Mouse (Mus musculus): ENCODE data around the gene Plekhs1.
A peak's percentile ranks its signal among the peaks of the same experiment; 100 is the strongest.

Plekhs1 gene

DNA sequence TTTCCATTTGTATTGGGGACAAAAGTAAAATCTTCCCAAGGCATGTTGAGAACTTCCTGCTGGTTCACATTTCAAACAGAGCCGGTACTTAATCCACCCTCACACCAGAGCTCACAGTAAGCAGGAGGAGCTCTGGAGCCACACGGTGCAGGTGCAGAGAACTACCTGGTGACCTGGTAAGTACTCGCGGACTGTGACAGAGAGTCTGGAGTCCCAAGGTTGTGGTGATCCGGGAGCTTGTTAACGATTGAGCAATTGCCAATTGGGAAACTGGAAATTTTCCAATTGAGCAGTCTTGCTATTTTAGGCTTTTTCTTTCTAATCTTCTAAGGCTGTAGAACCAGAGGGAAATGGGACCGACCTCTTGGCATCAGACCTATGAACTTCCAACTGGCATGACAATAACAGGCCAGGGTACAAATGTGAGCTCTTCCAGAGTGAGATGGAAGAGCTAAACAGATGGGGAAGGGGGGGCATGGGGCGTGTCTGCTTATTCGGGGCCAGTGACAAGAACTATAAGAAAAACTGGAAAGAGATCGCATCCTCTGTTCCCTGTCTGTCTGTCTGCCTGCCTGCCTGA lies at the start of gene Plekhs1:
Plekhs1 (plus strand) TSS at position 119 of the 580 bp plus-strand sequence.
- no peak for DNase-seq

DNA sequence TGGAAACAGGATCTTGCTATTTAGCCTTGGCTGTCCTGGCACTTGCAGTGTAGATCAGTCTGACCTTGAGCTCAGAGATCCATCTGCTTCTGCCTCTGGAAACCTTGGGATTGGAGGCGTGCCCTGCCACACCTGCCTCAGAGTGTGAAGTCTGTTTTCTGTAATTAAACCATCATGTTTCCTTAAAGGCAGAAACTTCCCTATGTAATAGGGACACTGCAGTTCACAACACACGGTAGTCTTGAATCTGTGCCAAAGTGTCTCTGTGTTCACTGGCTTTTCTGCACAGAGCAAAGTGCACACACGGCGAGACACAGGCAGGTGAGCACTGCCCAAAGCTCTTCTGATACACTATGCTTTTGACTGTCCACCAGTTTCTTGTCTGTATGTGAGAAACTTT lies 43.0 kb upstream of the Plekhs1 start:
- no peak for DNase-seq

DNA sequence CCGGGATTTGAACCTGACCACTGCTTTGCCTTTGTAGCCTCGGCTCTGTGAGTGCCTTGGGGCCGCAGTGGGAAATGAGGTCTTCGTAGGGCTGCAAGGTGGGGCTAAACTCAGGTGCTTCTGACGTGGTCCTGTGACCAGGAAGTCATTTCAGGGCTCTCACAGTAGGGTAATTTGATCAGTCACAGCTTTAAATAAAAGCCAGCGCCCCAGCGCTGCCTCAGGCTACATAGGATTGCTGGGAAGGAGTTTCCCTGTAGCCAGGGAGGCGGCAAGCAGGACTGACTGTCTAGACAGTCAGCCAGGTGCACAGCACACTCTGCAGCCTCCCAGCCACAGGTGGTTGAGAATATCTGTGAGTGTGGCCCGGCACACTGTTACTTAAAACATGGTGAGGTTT lies 42.0 kb upstream of the Plekhs1 start:
- no peak for DNase-seq

DNA sequence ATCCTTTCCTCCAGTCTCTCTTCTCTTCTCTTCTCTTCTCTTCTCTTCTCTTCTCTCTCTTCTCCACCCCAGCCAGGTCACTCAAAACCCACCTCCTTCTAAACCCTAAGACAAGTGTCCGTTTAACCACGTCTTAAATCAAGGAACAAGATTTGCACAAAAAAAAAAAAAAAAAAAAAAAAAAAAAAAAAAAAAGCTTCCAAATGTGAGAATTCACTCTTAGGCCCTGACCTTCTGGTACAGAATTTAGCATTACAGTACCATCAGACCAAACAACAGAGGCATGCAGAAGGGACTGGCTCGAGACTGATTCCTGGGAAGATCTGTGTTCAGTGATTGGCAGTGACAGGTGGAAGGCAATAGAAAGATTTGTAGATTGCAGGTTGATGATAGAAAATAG lies 41.1 kb upstream of the Plekhs1 start:
- DNase-seq = no peak

DNA sequence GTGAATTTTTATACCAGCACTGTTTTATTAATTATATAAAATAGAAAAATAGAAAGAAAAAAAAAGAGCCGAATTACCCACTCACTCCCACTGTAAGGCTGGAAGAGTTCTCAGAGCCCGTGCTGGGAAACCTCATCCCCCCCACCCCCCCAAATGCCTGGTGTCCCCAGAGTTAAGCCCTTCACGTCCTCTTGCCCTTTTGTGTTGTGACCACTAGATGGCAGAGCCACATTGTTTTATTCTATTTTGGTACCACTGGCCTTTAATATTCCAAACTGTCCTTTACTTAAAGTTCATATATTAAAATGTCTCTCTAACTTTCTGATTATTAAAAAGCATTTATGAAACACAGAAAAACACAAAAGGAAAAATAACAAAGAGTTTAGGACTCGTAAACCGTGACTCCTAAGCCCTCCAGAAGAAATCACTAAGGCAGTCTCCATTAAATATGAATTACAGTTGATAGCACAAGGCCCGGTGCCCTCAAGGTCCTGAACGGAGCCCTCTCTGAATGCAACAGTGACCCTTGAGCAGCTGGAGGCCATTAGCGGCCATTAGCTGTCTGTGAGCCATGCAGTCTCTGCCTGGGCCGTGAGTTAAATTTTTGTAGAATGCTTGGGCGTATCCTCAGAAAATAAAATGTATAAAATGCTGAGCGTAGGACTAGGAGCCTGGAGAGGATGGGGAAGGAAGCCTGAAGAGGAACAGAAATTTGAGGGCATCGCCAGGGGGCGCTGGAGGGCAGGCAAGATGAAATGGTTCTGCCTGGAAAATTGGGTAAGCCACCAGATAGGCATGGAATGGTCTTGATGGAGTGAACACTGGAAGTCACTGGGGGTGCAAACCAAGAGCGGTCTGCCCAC lies 38.7 kb upstream of the Plekhs1 start:
- peak; percentile 95 to 96 for DNase-seq

DNA sequence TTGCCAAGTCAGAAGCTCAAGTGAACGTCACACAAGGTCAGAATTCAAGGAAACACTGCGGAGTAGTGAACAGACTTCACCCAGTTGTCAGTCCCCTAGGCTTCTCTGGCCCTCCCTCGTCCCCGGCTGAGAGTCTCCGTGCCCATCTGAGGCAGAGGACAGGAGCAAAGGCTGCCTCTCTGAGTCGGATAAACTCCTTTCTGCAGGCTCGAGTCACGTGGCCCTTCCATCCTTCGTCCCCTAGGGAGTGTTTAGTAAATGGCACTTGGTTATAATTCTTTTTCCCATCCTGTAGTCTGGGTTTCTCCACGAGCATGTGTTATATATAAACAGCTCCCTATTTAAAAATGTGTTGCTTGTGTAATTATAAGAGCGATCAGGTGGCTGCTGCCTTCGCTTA lies 38.1 kb upstream of the Plekhs1 start:
- DNase-seq = peak; percentile 39 to 60

DNA sequence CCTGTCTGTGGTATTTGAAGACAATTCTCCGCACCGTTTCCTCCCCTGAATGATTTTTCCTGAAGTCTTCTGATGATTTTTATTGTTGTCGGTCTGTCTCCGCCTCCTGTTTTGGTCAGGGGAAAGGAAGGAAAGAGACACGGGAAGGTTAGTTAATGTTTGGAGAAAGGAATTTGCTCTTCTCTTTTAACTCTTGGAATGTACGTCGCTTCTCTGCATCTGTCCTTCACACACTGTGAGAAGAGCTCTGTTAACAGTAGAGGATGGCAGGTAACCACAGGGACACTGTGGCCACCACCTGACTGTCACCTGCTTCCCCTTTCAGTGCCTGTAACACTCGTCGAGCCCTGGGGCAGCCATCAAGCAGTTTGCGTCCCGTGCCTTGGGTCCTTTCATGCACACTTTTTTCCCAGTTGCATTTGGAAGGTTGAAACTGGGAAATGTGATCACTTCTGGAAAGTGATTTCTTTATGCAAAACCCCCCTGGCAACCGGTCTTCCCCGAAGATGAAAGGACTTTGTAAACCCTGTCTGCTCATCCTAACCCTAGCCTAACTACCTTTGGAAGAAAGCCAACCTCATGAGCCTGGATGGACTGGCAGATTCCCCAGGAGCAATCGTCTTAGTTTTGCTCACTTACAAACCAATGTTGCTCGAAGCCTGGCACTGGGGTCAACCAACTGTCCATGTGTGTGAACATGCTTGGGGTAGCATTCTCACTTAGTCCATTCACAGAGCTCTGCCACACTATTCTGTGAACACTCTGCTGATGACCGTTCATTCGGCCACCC lies 36.6 kb upstream of the Plekhs1 start:
- no peak for DNase-seq

DNA sequence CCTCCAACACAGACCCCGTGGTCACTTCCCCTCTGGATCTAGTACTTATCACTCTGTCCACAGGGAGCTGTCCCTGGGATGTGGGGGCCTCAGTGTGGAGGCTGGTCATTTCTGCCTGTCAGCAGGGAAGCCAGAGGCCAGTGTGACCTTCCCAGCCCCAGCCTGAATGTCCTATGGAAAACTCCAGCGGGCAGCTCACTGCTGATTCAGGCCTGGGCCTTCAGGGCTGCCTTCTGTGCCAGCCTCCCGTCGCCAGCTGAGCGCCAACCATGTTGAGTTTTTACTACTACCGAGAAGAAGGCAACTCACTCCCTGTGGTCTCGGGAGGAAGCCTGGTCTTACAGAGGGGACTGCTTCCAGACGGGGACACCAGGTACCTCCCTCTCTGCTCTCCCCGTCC lies 35.9 kb upstream of the Plekhs1 start:
- DNase-seq = peak; percentile 22 to 49

DNA sequence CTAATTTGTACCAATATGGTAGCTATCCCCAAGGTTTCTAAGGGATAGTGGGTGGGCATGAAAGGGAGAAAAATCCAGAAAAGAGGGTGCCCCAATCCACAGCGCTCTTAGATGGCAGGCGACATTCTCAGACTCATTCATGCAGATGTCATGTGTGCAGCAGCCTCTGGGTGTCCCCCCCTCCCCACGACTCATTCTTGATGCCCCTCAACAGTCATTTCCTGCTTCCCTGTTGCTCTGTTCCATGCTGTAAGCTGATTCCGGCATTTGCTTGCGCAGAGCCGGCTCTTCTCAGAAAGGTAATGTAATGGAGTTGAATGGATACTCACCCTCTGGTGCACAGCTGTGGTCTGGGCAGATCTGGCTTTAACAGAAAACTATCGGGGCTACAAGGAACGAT lies 31.1 kb upstream of the Plekhs1 start:
- peak; percentile 22 to 45 for DNase-seq

DNA sequence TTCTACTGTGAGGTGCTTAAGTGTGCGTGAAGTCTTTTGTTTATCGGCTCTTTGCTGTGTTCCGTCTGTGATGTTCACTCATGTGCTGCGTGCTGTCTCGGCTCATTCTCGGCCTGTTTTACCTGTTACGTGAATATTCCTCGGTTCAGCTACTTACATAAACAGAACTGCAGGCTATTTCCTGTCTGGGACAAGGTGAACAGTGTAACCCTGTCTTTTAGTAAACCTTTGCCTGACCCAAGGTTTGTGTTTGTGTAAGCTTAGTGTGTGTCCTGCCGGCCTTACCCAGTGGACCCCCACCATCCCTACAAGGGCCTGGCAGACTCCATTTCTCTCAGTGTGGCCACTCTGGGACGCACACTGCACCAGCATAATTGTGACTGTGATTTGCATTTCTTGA lies 28.7 kb upstream of the Plekhs1 start:
- no peak for DNase-seq

DNA sequence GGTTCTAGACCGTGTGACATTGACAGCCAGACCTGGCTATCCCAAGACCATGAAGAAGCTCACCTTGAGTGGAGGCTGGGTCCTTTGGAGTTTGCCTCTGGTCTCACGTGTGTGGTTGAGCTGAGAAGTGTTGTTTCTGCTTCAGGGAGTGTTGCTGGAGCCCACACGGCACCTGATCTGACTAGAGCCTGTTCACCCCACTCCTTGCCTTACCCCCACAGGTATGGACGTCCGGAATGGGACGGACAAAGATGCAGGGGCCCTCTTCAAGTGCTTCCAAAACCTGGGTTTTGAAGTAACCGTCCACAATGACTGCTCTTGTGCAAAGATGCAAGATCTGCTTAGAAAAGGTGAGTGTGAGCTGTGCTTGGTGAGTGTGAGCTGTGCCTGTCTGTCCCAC lies 27.9 kb upstream of the Plekhs1 start:
- DNase-seq = no peak

DNA sequence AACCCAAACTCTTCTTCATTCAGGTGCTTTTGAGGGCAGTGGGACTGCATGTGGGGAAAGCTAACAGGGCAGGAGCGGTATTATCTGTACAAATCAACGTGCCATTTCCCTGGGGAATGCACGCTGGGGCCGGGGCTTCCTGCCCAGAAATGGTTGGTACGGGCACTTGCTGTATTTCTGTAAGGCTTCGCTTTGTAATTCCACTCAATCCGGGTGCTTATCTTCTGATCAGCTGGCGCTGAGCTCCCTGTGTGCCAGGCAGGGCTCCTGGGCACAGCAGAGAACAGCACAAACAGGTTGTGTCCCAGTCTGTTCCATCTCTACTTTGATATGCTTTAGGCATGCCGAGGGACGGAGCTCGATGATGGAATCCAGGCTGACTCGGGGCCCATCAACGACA lies 25.1 kb upstream of the Plekhs1 start:
- DNase-seq = no peak

DNA sequence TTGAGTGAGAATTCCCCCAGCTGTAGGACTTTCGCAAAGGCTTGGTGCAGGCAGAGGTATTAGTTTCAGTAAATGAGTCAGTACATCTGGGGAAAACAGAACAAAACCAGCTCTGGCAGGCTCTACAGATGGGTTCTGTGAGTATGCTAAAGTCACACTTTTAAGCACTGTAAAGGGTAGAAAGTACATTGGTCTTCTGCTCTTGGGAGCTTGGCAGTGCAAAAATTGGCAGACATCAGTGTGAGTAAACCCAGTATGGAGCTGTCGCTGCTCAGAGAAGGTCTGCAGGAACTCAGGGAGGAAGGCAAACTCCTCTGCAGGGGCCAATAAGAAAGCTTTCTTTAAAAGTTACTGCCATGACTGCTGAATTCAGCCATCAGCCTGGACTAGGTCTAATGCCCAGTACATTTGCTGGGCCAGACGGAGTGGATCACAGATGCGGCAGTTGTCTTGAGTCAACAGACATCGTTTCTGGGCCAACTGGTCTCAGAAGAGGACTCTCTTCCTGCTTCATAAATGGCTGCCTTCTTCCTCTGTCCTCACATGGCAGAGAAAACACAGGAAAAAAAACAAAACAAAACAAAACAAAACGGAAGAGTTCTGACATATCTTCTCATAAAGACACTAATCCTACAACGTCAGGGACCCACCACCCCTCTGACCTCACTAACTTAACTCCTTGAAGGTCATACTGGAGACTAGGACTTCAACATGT lies 22.9 kb upstream of the Plekhs1 start:
- peak; percentile 62 to 72 for DNase-seq

DNA sequence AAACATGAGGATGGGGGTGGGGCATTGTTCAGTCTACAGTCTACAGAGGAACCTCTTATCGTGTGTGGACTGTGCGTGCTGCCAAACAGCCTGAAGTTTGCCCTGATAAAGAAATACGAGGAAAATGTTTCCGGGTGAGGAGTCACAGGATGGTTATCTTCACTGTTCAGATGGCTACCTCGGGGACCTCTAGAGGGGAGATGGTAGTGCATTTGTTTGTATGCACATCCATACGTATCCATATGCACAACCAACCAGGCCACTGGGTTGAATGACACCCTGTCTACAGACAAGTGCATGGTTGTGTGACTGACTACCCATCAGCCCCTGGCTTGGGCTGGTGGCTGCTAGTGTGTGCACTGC lies 22.4 kb upstream of the Plekhs1 start:
- DNase-seq = peak in 1 of 2 experiments; percentile 31

DNA sequence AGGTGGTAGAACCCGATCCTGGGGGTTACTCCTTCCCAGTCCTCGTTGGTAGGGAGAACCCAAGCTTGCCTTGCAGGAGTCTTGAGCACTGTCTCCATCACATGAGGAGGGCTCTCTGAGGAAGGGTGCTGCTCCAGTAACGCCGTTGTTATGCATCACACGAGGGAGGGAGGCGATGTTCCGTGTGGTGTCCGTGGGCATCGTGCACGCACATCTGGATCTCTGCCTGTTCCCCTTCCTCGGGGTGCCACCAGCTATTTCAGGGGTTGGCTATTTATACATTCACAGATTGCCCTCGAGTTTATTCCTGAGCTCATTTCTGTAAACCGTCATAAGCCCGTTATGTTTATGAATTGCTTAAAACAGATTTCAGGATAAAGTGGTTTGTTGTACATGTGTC lies 18.0 kb upstream of the Plekhs1 start:
- no peak for DNase-seq

DNA sequence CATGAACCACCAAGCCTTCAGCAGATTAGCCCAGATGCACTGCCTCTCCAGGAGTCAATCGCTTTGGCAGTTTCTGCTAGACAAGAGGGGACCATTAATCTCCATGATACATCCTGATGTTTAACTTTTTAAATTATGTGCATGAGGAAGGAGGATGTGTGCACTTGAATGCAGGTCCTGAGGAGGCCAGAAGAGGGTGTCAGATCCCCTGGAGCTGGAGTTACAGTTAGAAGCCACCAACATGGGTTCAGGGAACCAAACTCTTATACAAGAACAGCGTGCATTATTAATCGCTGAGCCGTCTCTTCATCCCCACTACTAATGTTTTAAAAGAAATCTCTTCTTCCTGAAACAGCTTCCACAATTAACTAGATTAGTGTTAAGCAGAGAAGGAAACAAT lies 12.7 kb upstream of the Plekhs1 start:
- DNase-seq = no peak

DNA sequence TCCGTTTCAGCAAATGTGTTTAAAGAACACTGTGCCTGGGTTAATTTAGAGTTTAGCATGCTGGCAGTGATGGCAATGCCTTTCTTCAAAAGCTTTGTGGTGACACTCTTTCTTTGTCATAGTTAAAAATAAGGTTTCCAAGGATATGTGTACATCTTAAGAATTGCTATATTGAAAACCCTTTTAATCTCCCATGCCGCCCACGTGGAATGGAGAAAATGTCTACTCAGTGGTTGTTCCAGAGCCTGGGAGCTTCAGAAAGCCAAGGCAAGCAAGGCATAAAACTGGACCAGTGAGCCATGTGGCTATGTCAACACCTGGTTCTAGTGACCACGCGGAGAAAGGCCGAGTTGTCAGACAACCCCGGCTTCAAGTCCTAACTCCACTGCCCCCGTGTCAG lies 11.9 kb upstream of the Plekhs1 start:
- no peak for DNase-seq

DNA sequence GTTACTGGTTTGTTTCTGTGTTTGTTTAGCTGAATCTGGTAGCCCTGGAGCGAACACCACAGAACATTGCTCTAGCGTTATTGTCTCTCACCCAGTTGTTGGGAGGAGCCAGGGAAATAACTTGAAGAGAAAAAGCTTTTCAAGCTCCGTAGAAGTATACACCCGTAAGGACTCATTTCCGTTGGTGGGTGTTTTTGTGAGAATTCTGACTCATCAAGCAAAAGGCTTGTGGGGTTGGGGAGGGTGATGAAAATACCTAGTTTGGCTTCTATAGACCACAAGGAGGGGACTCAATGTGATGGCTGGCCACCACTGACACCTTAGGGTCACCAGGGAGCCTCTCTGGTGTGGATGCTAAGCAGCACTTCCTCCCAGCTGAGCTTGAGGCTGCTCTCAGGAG lies 10.5 kb upstream of the Plekhs1 start:
- DNase-seq = no peak

DNA sequence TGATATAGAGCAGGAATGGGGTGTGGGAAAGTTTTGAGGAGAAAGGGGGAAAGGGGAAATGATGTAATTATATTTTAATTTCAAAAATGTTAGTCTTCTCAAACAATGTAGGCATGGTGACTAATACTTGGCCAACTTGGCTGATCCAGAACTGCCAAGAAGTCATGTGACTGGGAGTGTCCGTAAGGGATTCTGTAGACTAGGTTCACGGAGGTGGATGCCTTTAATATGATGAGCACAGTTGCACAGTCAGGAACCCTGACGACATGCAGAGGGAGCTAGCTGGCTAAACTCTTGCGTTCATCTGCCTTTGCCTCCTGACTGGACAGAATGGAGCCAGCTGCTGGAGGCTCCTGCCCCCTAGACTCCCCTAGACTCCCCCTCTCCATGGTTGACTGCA lies 9.6 kb upstream of the Plekhs1 start:
- DNase-seq = no peak

DNA sequence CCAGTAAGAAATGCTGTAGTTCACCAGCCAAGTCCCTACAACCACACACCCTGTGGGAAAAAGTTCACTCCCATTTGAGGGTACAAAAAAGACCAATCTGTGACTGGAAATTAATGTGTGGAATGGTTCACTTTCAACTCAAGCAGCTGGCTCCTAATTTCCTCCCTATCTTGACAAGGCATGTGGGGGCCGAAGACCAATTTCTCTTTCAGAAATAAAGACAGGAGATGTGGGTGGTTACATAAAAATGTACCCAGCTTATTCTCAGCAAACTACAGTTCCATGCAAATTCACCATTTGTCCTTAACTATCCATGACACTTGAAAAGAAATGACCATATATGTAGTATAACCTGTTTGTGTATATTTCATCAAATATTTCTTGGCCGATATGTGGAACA lies 9.0 kb upstream of the Plekhs1 start:
- DNase-seq = no peak

DNA sequence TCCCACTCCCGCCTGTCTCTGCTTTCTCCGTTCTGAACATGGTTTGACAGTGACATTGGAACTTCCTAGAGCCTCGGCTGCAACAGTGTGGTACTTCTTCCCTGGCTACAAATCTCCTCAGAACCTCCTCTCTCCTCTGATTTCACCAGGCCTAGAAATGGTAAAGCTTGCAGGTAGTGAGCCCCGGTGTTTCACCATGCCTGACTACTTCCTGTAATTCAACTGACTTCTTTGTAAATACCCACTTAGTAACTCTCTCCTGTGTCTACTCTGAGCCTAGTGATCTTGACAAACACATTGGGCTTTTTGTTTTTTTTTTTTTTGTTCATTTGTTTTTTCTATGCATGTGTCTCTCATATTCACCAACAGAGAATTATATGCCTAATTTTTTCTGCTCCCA lies 6.6 kb upstream of the Plekhs1 start:
- DNase-seq = no peak

DNA sequence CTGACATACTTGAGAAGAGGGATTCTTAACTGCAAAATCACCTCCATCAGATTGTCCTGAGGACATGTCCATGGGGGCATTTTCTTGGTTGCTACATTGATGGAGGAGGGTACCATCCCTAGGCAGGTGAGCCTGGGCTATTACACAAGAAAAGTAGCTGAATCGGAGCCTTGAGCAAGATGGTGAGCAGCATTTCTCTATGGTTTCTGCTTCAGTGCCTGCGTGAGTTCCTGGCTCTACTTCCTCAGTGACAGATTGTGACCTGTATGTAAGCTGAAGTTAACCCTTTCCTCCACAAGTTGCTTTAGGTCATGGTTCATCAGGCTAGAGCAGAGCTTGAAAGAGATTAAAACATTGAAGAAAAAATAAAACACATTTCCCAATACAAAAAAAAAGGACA lies 6.1 kb upstream of the Plekhs1 start:
- no peak for DNase-seq

DNA sequence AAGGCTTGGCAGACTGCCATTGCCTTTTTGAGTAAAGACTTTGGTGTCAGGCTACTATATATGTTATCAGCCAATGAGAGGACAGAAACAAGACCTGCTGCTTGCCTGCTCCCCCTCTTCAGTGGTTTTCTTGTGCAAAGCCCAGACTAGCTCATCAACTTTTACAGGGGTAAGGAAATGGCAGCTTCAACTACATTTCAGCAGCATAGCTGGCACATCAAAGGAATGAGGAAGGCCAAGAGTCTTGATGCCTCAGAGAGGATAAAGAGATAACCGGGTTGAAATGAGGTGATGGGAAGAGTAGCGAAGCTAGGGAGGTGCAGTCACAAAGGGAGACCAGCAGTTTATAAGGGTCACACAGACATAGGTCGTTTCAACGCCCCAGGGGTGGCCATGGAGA lies 3.9 kb upstream of the Plekhs1 start:
- no peak for DNase-seq

All from kidney, postnatal 4 days (tissue).